Mouse (Mus musculus) midbrain, embryonic 13.5 days (tissue): ENCODE measurements around the gene Surf4. TPM values are rescaled to one million over a fixed set of nuclear protein-coding genes. Genes with fewer than 3 reads are reported as not detected.

Source experiments
- ATAC-seq: fragments of 200-750 bp; cut with Nextera tagmentation; 2 replicates; pipeline ENCODE4 v1.8.0; 2017; ENCODE audit warnings: mild to moderate bottlenecking, moderate TSS enrichment, moderate library complexity
- H3K27ac ChIP-seq: fragments of 300-500 bp; sonication (generic); 2 replicates; pipeline ENCODE4 v1.5.1; 2015; ENCODE audit warnings: inconsistent platforms, mild to moderate bottlenecking, moderate library complexity
- H3K27me3 ChIP-seq: fragments of 300-500 bp; sonication (generic); 2 replicates; pipeline ENCODE4 v1.6.1; 2015; ENCODE audit warnings: mild to moderate bottlenecking, inconsistent platforms
- H3K36me3 ChIP-seq: fragments of 300-500 bp; sonication (generic); 2 replicates; pipeline ENCODE4 v1.6.1; 2015; ENCODE audit warnings: mild to moderate bottlenecking, inconsistent platforms
- H3K4me1 ChIP-seq: fragments of 300-500 bp; sonication (generic); replicated peaks from 2 replicates; pipeline ENCODE4 v1.6.1; 2015; ENCODE audit warnings: inconsistent platforms
- H3K4me2 ChIP-seq: fragments of 300-500 bp; sonication (generic); replicated peaks from 2 replicates; pipeline ENCODE4 v1.6.1; 2015; ENCODE audit warnings: moderate library complexity, mild to moderate bottlenecking, inconsistent platforms
- H3K4me3 ChIP-seq: fragments of 300-500 bp; sonication (generic); replicated peaks from 2 replicates; pipeline ENCODE4 v1.5.1; 2015; ENCODE audit warnings: mild to moderate bottlenecking, inconsistent platforms
- H3K9ac ChIP-seq: fragments of 300-500 bp; sonication (generic); replicated peaks from 2 replicates; pipeline ENCODE4 v1.6.1; 2015; ENCODE audit warnings: mild to moderate bottlenecking, inconsistent platforms
- H3K9me3 ChIP-seq: fragments of 300-500 bp; sonication (generic); 2 replicates; pipeline ENCODE4 v1.6.1; 2016; ENCODE audit warnings: mild to moderate bottlenecking, inconsistent platforms
- WGBS: fragments of 180-500 bp; shearing (Covaris S2); methylation state at CpG from one replicate; pipeline ENCODE4 v1.1.7; 2015; 5-methylcytosine and 5-hydroxymethylcytosine counted together
- polyA plus RNA-seq: library from polyadenylated mRNA; unstranded; fragments of >200 nt; fragmentation: Nextera tagmentation; extraction: Ambion mirVana; gene quantifications from 2 replicates; pipeline ENCODE4 v1.2.1, GENCODE M21; 2015

Gene Surf4
- polyA plus RNA-seq, 1 experiment from 2014 or later, result 114 TPM

DNA sequence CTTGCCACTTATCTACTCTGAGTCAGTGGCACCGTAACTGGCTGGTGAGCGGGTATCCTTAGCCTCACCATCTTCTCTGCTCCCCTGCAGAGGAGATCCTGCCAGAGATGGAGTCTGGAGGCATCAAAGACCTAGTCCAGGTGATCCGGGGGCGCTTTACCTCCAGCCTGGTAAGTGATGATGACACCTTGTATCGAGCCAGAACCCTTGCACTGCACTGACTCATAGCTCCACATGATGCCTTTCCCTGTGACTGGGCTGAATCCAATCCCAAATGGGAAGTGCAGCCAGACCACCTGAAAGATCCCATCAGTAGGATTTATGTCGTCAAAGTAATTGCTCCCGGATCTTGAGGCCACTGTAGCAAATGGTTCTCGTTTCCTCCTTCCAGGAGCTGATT is 19.1 kb upstream of the Surf4 start:
- no peak overlapping the region for H3K4me3 ChIP-seq
- no peaks in the 10 kb centered on the region for H3K4me1 ChIP-seq
- no peak overlapping the region for H3K9ac ChIP-seq
- H3K27me3 ChIP-seq, result no peaks in the 10 kb centered on the region
- H3K27ac ChIP-seq, result no peak overlapping the region
- H3K4me2 ChIP-seq, result no peak overlapping the region
- peaks cover 91% of the 10 kb centered on the region for H3K36me3 ChIP-seq
- WGBS, result 95% methylated on average over 8 of the region's 8 CpGs
- no peak for ATAC-seq
- no peaks in the 10 kb centered on the region for H3K9me3 ChIP-seq

DNA sequence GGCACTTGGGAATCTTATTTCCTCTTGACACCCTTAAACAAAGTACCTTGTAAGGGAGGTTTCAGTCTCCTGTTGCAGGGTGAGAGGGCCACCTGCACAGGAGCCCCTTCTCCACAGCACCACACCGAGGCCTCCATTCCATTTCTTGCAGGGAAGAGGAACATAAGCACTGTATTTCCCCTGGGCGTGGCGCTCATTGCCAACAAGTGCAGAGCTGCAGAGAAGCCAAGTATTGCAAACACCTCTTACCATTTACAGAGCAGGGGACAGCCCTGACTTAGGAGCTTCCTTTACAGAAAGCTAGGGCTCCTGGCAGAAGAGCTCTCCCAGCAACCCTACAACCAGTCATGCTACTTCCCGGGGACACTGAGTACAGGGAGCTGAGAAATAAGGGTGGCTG is 18.5 kb upstream of the Surf4 start:
- Histone ChIP-seq H3K4me1 (no peaks in the 10 kb centered on the region), H3K9me3 (no peaks in the 10 kb centered on the region), H3K9ac (no peak overlapping the region), H3K27me3 (no peaks in the 10 kb centered on the region), H3K27ac (no peak overlapping the region), H3K36me3 (peaks cover 86% of the 10 kb centered on the region), H3K4me3 (no peak overlapping the region), H3K4me2 (no peak overlapping the region)
- WGBS, result 92% methylated on average over 4 of the region's 4 CpGs
- no peak for ATAC-seq

DNA sequence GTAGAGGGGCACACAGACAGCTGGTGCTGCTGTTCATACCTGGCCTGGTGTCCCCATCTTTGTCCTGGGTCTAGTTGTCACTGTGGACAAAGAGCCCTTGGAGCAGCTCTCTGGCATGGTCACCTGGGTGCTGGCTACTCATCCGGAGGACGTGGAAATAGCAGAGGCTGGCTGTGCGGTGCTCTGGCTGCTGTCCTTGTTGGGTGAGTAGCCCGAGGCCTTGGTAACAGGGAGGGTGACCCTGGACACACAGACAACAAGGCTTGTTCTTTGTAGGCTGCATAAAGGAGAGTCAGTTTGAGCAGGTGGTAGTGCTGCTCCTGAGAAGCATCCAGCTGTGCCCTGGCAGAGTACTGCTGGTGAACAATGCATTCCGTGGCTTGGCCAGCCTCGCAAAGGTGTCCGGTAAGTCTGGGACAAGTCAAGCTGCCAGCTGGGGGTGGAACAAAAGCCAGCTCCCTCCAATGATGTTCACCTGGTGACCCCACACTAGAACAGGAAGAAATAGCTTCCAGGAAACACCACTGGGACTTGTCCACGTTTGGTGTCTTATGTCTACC is 17.7 kb upstream of the Surf4 start:
- no peak overlapping the region for H3K4me3 ChIP-seq
- no peaks in the 10 kb centered on the region for H3K27me3 ChIP-seq
- ATAC-seq, result no peak
- H3K27ac ChIP-seq, result no peak overlapping the region
- WGBS, result 93% methylated on average over 8 of the region's 8 CpGs
- no peak overlapping the region for H3K4me2 ChIP-seq
- no peaks in the 10 kb centered on the region for H3K9me3 ChIP-seq
- no peaks in the 10 kb centered on the region for H3K4me1 ChIP-seq
- H3K36me3 ChIP-seq, result peaks cover 83% of the 10 kb centered on the region
- no peak overlapping the region for H3K9ac ChIP-seq

DNA sequence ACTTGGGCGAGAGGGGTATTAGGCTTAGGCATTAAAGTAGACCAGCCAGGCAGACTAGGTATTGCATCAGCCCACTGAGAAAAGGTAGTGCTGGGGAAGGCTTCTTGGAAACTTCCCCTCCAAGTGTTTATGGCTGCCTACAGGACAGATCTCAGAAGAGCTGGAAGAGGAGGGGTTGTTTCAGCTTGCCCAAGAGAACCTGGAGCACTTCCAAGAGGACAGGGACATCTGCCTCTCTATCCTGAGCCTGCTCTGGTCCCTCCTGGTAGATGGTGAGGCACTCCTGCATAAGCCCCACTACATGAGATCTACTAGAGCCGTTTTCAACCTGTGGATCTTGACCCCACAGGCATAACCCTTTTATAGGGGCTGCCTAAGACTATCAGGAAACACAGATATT is 16.7 kb upstream of the Surf4 start:
- Histone ChIP-seq H3K9me3 (no peaks in the 10 kb centered on the region), H3K4me3 (no peak overlapping the region), H3K27me3 (no peaks in the 10 kb centered on the region), H3K4me1 (no peaks in the 10 kb centered on the region), H3K36me3 (peaks cover 74% of the 10 kb centered on the region), H3K9ac (no peak overlapping the region), H3K27ac (no peak overlapping the region), H3K4me2 (no peak overlapping the region)
- ATAC-seq, result no peak
- 89% methylated on average over 2 of the region's 2 CpGs for WGBS

DNA sequence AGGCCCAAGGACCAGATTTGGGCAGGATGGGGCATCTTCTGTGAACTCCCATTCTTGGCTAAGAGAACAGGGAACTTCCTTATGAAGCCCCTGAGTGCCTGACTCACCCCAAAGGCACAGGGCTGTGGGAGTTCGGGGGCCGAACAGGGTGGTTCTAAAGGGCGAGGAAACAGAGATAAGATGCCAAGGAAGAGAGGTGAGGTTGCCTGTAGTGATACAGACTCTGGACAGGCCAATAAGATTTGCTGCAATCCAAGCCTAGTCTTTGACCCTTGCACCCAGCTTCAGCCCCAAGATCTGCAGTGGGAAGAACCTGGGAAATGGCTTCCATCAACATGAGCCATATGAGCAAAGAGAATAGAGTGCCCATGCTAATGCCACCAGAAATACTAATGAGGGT is 9.5 kb upstream of the Surf4 start:
- 92% methylated on average over 3 of the region's 3 CpGs for WGBS

DNA sequence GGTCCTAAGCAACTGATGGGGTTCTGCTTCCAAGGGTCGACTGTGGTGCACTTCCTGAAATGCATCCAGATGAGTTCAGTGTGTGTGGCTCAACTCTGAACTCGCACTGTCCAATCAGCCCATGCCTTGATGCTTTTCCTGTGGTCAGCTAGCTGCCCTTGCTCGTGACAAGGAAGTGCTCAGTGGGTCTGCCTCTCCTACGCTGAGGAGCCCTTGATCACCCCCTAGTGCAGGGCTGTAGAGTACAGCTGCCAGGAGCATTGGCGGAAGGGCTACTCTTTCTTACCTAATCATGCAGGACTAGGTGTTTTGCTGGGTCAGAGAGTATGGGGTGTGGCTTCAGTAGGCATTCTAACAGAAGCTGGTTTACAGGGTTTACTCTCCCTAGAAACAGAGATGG is 7.8 kb upstream of the Surf4 start:
- no peak for ATAC-seq
- no peak overlapping the region for H3K4me3 ChIP-seq
- no peak overlapping the region for H3K27ac ChIP-seq
- no peaks in the 10 kb centered on the region for H3K9me3 ChIP-seq
- 43% methylated on average over 5 of the region's 5 CpGs for WGBS
- no peak overlapping the region for H3K4me2 ChIP-seq
- H3K4me1 ChIP-seq, result no peaks in the 10 kb centered on the region
- no peak overlapping the region for H3K9ac ChIP-seq
- H3K36me3 ChIP-seq, result peaks cover 2% of the 10 kb centered on the region; the same call in 1 of the 2 replicates
- no peaks in the 10 kb centered on the region for H3K27me3 ChIP-seq

More for the DNA sequence above, 9.5 kb upstream of the Surf4 start:
- no peaks in the 10 kb centered on the region for H3K9me3 ChIP-seq
- no peaks in the 10 kb centered on the region for H3K27me3 ChIP-seq
- no peak for ATAC-seq
- H3K27ac ChIP-seq, result no peak overlapping the region
- no peak overlapping the region for H3K4me2 ChIP-seq
- no peak overlapping the region for H3K9ac ChIP-seq
- peaks cover 7% of the 10 kb centered on the region for H3K36me3 ChIP-seq
- no peaks in the 10 kb centered on the region for H3K4me1 ChIP-seq
- H3K4me3 ChIP-seq, result no peak overlapping the region

DNA sequence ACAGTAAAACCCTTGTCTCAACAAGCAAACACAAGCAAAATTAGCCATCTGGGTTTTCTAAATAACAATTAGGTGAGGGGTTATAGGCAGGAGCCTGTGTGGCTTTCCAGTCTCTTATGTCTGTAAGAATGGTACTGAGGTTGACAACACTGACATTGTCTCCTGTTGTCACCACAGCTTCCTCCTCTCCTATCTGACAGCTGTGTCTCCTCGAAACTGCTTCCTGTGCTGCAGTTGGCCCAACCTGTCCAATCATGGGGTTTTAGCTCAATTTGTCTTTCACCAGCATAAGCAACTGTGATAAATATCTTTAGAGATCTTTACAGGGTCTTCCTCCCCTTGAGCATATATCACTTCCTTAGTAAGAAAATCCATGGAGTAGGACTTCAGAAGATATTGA is 2.7 kb upstream of the Surf4 start:
- Histone ChIP-seq H3K4me3 (no peak overlapping the region), H3K27me3 (no peaks in the 10 kb centered on the region; the same call in 1 of the 2 replicates)

DNA sequence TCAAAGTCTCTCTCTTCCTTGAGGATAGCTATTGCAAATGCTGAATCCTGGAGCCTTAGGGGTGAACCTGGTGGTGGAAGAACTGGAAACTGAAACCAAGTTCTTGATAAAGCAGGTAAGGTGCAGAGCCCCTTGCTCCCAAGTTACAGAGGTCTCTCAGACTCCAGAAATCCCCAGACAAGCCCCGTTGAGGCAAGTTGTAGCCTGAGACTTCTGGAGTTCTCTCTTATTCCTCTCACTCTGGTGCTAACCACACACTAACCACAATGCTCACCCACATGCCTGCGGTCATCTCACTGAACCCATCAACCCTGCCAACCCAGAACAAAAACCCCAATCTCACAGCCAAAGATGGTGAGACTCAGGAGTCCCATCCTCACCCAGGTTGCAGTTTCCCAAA is 1.6 kb upstream of the Surf4 start:
- no peak for ATAC-seq
- H3K9me3 ChIP-seq, result no peaks in the 10 kb centered on the region
- WGBS, result 91% methylated on average over 2 of the region's 2 CpGs

More for the DNA sequence above, 2.7 kb upstream of the Surf4 start:
- no peaks in the 10 kb centered on the region for H3K9me3 ChIP-seq
- no peak overlapping the region for H3K4me2 ChIP-seq
- 70% methylated on average over 1 of the region's 1 CpGs for whole genome bisulfite sequencing
- H3K4me1 ChIP-seq, result peaks cover 14% of the 10 kb centered on the region
- ATAC-seq, result no peak
- H3K9ac ChIP-seq, result no peak overlapping the region
- H3K36me3 ChIP-seq, result no peaks in the 10 kb centered on the region
- no peak overlapping the region for H3K27ac ChIP-seq

DNA sequence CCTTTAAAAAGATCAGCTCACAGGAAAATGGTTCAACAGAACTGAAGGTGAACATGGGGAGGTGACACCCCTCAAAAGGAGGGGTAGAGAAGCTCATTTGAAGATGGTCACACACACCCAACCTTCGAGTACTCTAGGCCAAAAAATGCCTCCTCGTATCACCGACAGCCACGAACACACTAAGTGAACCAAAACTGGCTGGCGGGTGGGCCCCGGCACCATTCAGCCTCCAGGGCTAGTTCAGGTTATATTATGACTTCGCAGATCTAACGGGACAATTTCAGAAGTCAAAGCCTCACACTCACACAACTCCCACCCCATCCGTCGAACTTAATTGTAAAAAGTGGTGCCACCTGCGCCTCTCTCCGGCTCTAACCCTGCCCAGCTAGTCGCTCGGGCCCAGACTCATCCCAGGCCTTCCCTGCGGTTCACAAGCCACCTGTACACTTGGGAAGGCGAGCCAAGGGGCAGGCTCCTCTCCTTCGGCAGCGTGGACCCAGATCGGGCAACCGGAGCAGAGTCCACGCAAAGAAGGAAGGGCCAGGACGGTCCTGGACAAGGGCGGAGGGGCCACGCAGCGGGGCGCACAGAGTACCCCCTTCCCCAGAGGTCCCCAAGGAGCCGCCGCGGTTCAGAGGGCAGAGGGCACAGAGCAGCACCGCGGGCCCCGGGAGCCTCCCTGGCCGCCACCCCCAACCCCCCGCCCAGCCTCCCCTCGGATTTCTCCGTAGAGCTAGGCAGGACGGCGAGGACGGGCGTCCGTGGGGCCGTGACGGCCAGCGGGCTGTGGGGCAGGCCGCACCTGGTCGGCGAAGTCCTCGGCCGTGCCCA is 1.0 kb downstream of the Surf4 start:
- Histone ChIP-seq H3K27me3 (no peaks in the 10 kb centered on the region; the same call in 1 of the 2 replicates), H3K4me2 (peak overlapping the region; percentile 96), H3K9me3 (no peaks in the 10 kb centered on the region), H3K27ac (peak overlapping the region; percentile 81), H3K4me1 (peaks cover 31% of the 10 kb centered on the region), H3K9ac (peak overlapping the region; percentile 99), H3K36me3 (peaks cover 20% of the 10 kb centered on the region; the same call in 1 of the 2 replicates), H3K4me3 (peak overlapping the region; percentile 97)
- ATAC-seq, result no peak; the same call in 1 of the 2 replicates
- WGBS, result 3% methylated on average over 49 of the region's 49 CpGs

More for the DNA sequence above, 1.6 kb upstream of the Surf4 start:
- H3K4me2 ChIP-seq, result no peak overlapping the region
- H3K36me3 ChIP-seq, result 0 out of 2 replicates have a peak, but pooled peaks cover 4% of the 10 kb centered on the region
- peaks cover 25% of the 10 kb centered on the region for H3K4me1 ChIP-seq
- H3K27me3 ChIP-seq, result no peaks in the 10 kb centered on the region; the same call in 1 of the 2 replicates
- no peak overlapping the region for H3K4me3 ChIP-seq
- H3K9ac ChIP-seq, result no peak overlapping the region
- no peak overlapping the region for H3K27ac ChIP-seq

DNA sequence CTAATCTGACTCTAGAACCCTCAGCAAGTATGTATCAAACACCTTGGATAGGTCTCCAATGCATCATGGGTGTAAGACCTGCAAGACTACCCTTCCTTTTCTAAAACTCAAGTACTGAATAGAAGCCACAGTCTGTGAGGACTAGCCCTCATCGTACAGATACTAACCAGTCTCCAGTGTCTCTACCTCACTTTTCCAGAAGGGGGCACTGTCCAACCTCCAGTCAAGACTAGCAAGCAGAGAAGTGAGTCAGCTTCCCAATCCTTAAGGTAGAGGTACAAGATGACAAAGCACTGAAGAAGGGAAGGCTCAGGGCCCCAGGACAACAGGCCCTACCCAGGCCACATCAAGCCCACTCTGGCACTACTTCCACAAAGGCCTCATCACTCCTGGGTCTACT is 3.3 kb downstream of the Surf4 start:
- no peak for ATAC-seq
- Histone ChIP-seq H3K4me3 (no peak overlapping the region), H3K9me3 (no peaks in the 10 kb centered on the region), H3K4me2 (no peak overlapping the region), H3K9ac (no peak overlapping the region), H3K27ac (no peak overlapping the region), H3K36me3 (peaks cover 41% of the 10 kb centered on the region), H3K27me3 (no peaks in the 10 kb centered on the region; the same call in 1 of the 2 replicates), H3K4me1 (peaks cover 31% of the 10 kb centered on the region)
- 38% methylated on average over 1 of the region's 1 CpGs for WGBS

DNA sequence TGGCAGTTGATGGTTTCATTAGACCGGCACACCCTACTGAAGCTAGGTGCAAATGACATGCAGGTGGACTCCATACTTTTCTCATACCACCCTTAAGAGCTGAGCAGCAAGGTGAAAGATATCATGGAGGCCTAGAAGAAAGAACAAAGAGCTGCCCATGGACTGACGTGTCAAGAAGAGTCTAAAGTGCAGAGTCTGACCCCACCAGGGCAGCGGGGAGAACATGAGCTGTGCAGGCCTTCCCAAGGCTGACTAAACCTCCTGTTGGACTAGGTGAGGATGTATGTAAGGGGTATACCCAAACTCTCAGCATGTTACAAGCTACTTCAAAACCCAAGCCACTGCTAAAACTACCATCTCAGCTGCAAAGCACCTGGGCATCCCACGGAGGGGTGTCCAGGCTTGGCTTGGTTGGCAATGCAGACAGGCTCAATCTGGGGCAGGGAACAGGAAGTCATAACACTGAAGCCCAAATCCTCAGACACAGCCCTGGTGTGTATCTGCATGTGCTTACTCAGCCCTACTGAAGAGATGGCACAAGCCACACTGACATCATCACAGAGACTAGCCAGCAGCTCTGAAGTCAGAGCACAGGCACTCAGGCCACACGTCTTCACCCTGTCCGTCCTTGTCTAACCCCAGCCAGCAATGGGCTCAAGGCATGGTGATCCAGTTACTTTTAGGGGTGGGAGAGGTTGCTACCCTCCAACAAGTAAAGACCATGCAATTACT is 5.8 kb downstream of the Surf4 start:
- Histone ChIP-seq H3K9me3 (no peaks in the 10 kb centered on the region), H3K4me3 (no peak overlapping the region), H3K27me3 (no peaks in the 10 kb centered on the region), H3K4me2 (no peak overlapping the region), H3K4me1 (peaks cover 31% of the 10 kb centered on the region), H3K9ac (no peak overlapping the region), H3K36me3 (peaks cover 66% of the 10 kb centered on the region), H3K27ac (no peak overlapping the region)
- 94% methylated on average over 6 of the region's 6 CpGs for WGBS
- ATAC-seq, result no peak

DNA sequence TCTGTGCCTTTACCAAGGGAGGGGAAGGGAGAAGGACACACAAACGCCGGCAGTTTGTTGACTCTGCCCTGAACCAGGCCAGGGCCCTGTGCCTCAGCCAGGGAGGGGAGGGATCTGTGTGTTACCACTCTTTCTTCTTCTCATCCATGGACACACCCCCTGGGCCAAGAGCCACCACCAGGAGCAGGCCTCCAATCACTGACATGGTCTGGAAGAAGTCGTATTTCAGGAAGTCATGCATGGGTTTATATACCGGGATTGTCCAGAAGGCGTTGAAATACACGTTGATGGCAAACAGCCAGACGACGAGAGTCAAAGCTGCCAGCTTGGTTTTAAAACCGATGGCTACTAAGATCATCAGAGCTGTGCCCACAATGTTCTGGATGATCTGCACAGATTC is 11.9 kb downstream of the Surf4 start:
- Histone ChIP-seq H3K4me2 (no peak overlapping the region), H3K9me3 (no peaks in the 10 kb centered on the region), H3K4me1 (peaks cover 18% of the 10 kb centered on the region), H3K27ac (no peak overlapping the region), H3K4me3 (no peak overlapping the region), H3K9ac (no peak overlapping the region), H3K27me3 (no peaks in the 10 kb centered on the region), H3K36me3 (peaks cover 96% of the 10 kb centered on the region)
- no peak for ATAC-seq
- 92% methylated on average over 9 of the region's 9 CpGs for WGBS
